Mouse (Mus musculus) E14TG2a.4 (cell line): ENCODE data around the gene Olfr517.

Experiments
- H3K27me3 ChIP-seq: 2 replicates; pipeline ENCODE4 v1.6.1; 2014; ENCODE audit warnings: low read length, control low read depth; ENCODE audit not compliant: insufficient read depth
- H3K36me3 ChIP-seq: 2 replicates; pipeline ENCODE4 v1.6.1; 2014; ENCODE audit warnings: low read length, control low read depth; ENCODE audit not compliant: insufficient read depth
- H3K4me1 ChIP-seq: replicated peaks from 2 replicates; pipeline ENCODE4 v1.6.1; 2014; ENCODE audit warnings: low read depth, low read length, control low read depth
- H3K4me3 ChIP-seq: replicated peaks from 2 replicates; pipeline ENCODE4 v1.5.1; 2014; ENCODE audit warnings: mild to moderate bottlenecking, low read length
- H3K9me3 ChIP-seq: 2 replicates; pipeline ENCODE4 v1.6.1; 2014; ENCODE audit warnings: low read length, control low read depth
- CTCF ChIP-seq: conservative IDR thresholded peaks from 2 replicates; pipeline ENCODE4 v1.5.1; 2014; ENCODE audit warnings: low read length
- NANOG ChIP-seq: IDR thresholded peaks from 2 replicates; pipeline ENCODE4 v1.6.1; 2014; ENCODE audit warnings: borderline replicate concordance, low read length, mixed read lengths
- POU5F1 ChIP-seq: IDR thresholded peaks from 2 replicates; pipeline ENCODE4 v1.6.1; 2014; ENCODE audit warnings: low read length, borderline replicate concordance

Gene Olfr517

DNA sequence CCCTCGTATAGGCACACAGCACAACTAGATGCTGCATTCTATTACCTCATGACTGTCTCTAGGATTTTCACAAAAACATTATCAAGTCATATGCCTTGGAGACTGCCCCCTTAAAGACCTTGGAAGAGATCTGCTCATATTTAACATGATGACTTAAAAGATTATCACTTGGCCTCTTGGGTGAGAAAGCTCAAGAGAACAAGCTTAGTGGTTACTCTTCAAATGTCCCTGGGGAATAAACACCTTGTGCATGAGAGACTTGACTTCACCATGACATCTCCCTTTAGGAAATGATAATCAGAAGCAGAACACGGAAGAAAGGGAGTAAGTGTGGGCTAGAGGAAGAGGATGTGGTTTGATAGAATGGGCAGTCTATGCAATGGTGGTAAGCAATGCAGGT, at the start of gene Olfr517:
Gene Olfr517, minus strand, starts transcription at position 101 of the 400 bp plus-strand sequence.
- Histone ChIP-seq H3K9me3 (no peaks in the 10 kb centered on the region), H3K36me3 (no peaks in the 10 kb centered on the region), H3K4me1 (no peaks in the 10 kb centered on the region), H3K4me3 (no peak within 1 kb of the TSS), H3K27me3 (no peaks in the 10 kb centered on the region)
- TF ChIP-seq POU5F1 (no peak), NANOG (no peak), CTCF (no peak)

DNA sequence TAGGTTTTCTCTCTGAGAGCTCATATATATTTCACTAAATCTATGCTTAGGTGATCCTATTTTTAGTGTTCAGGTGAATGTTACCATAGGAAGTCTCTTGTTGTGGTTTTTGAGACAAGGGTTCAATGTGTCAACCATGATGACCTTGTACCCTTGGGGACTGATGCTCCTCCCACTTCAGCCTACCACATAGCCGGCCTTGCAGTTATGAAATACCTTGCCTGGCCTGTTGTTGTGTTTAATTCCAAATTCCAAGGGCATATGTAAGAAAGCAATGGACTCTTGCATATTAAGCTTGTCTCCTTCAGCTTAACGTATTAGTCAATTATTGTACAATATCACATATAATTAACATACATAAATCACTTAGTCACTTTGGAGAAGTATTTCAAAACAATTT, 31.8 kb upstream of the Olfr517 start:
- Histone ChIP-seq H3K4me3 (no peak overlapping the region), H3K4me1 (no peaks in the 10 kb centered on the region), H3K36me3 (no peaks in the 10 kb centered on the region), H3K9me3 (no peaks in the 10 kb centered on the region), H3K27me3 (no peaks in the 10 kb centered on the region)
- TF ChIP-seq CTCF (no peak), NANOG (no peak), POU5F1 (no peak)

- Histone ChIP-seq H3K27me3 (no peaks in the 10 kb centered on the region), H3K4me3 (no peak within 1 kb of the TSS), H3K36me3 (no peaks in the 10 kb centered on the region), H3K9me3 (no peaks in the 10 kb centered on the region), H3K4me1 (no peaks in the 10 kb centered on the region)
- TF ChIP-seq NANOG, result no peak
- no peak for TF ChIP-seq CTCF
- no peak for TF ChIP-seq POU5F1
These were observed 22.1 kb upstream of the Olfr517 start, which contains the start of gene Olfr519 for GRCm38 (mm10) chr7:108894320-108894719. Gene Olfr519, minus strand, starts transcription at chr7:108894420.

DNA sequence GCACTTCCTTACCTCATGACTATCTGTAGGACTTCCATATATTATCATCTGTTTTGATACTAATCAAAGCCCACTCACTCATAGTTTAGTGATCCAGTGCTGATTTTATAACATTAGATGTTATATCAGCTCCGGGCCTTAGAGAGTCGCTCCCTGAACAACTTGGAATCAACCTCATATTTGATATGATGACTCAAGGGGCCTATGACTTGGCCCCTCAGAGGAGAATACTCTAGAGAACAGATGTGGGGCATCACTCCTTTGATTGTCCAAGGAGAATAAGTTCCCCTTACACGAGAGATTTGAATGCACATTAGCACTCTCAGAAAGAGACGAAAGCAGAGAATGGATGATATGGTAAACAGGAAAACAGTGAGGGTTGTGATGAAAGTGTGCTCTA, 12.7 kb upstream of the Olfr517 start, which contains the start of gene Olfr518:
Gene Olfr518, minus strand, starts transcription at position 101 of the 400 bp plus-strand sequence.
- H3K4me3 ChIP-seq, result no peak within 1 kb of the TSS
- TF ChIP-seq CTCF (no peak), NANOG (no peak), POU5F1 (no peak)

DNA sequence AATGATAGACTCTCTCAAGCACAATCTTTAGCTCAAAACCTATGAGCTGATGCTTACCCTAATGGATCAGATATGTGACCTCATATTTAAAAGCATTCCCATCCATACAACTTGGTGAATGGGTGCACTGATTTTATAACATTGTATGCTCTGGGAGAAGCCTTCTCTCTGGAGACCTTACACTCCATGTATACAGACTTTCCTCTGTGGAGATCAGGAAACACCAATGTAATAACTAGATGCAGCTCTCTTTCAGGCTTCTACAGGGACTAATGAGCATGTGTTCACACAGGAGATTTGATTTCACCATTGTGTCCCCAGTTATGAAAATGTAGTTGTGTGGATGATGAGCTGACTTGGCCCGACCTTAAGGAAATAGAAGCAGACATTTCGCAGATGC, 21.8 kb downstream of the Olfr517 start, which contains the start of gene Olfr516:
Gene Olfr516, minus strand, starts transcription at position 101 of the 400 bp plus-strand sequence.
- H3K4me3 ChIP-seq, result no peak within 1 kb of the TSS
- H3K9me3 ChIP-seq, result no peaks in the 10 kb centered on the region
- no peaks in the 10 kb centered on the region for H3K36me3 ChIP-seq
- no peaks in the 10 kb centered on the region for H3K4me1 ChIP-seq
- no peaks in the 10 kb centered on the region for H3K27me3 ChIP-seq
- TF ChIP-seq NANOG (no peak), POU5F1 (no peak), CTCF (no peak)

More for the DNA sequence above, 12.7 kb upstream of the Olfr517 start, which contains the start of gene Olfr518:
- Histone ChIP-seq H3K9me3 (no peaks in the 10 kb centered on the region), H3K4me1 (no peaks in the 10 kb centered on the region), H3K27me3 (no peaks in the 10 kb centered on the region), H3K36me3 (no peaks in the 10 kb centered on the region)

- TF ChIP-seq POU5F1 (no peak), CTCF (no peak)
- Histone ChIP-seq H3K4me3 (no peak within 1 kb of the TSS), H3K9me3 (peaks cover 36% of the 10 kb centered on the region), H3K4me1 (no peaks in the 10 kb centered on the region), H3K36me3 (no peaks in the 10 kb centered on the region), H3K27me3 (no peaks in the 10 kb centered on the region)
These were observed 46.3 kb downstream of the Olfr517 start, which contains the start of gene Olfr514 for GRCm38 (mm10) chr7:108825897-108826296. Gene Olfr514, minus strand, starts transcription at chr7:108825997.
